In the genomic region with DNA sequence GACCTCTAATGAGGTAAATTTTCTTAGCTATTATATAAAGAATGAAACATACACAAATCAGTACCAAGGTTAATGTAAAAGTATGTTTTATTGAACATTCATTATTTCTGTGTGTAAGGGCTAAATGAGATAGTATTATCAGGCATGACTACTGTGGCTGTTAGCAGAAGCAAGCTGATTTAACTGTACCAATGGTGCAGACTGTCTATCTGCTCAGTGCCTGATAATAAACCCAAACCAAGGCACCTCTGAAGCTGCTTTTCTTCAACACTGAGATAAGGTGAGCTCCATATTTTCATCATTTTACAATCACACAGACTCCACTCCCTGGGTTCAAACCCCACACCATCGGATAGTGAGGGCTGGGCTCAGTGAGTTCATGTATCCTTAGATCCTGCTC, we compare ENCODE assay signal across 27 mouse cellular contexts. TPM values are rescaled to one million over a fixed set of nuclear protein-coding genes. Genes with fewer than 3 reads are reported as not detected.
"Had no signal": no experiment of that assay in that cellular context is flagged by ENCODE, and none has a peak within 500 bp of the region (broad histone marks: within the 10 kb centered on the region; RNA-seq: fewer than 3 reads in every experiment).

No protein-coding gene starts in this region.

- H3K9me3 ChIP-seq: intestine, embryonic 15.5 days; kidney, embryonic 15.5 days; lung, embryonic 15.5 days; midbrain, embryonic 10.5 days; stomach, embryonic 15.5 days had no signal

- H3K36me3 ChIP-seq: intestine, embryonic 15.5 days; kidney, embryonic 15.5 days; lung, embryonic 15.5 days; midbrain, embryonic 10.5 days; midbrain, embryonic 13.5 days; neural tube, embryonic 13.5 days; stomach, embryonic 15.5 days had no signal

- H3K4me2 ChIP-seq: intestine, embryonic 15.5 days; kidney, embryonic 15.5 days; lung, embryonic 15.5 days; midbrain, embryonic 13.5 days; neural tube, embryonic 13.5 days; stomach, embryonic 15.5 days had no signal

- DNase-seq: kidney, adult 11 months; kidney, adult 8-10 months; kidney, postnatal 10 days; kidney, postnatal 4 days; lung, adult 18-20 months; lung, postnatal 14 days; lung, postnatal 4 days; retina, postnatal 1 day; right cerebral cortex, postnatal 25 days; spleen, adult 18-20 months; thymus, adult 2 months; thymus, postnatal 14 days; thymus, postnatal 4 days had no signal

- ATAC-seq: intestine, embryonic 15.5 days; midbrain, embryonic 13.5 days; midbrain, embryonic 16.5 days had no signal

- H3K4me3 ChIP-seq: intestine, embryonic 15.5 days; kidney, embryonic 15.5 days; left cerebral cortex, adult 2 months; lung, embryonic 15.5 days; midbrain, embryonic 10.5 days; midbrain, embryonic 13.5 days; myocyte; neural tube, embryonic 13.5 days; stomach, embryonic 15.5 days had no signal

- H3K9ac ChIP-seq: intestine, embryonic 15.5 days; kidney, embryonic 15.5 days; lung, embryonic 15.5 days; midbrain, embryonic 13.5 days; neural tube, embryonic 13.5 days; stomach, embryonic 15.5 days had no signal

- H3K27ac ChIP-seq: intestine, embryonic 15.5 days; kidney, embryonic 15.5 days; left cerebral cortex, adult 2 months; lung, embryonic 15.5 days; midbrain, embryonic 10.5 days; midbrain, embryonic 13.5 days; neural tube, embryonic 13.5 days; stomach, embryonic 15.5 days had no signal

- H3K27me3 ChIP-seq: intestine, embryonic 15.5 days; lung, embryonic 15.5 days; midbrain, embryonic 13.5 days; neural tube, embryonic 13.5 days; stomach, embryonic 15.5 days had no signal

- H3K4me1 ChIP-seq: intestine, embryonic 15.5 days; kidney, embryonic 15.5 days; lung, embryonic 15.5 days; midbrain, embryonic 10.5 days; midbrain, embryonic 13.5 days; neural tube, embryonic 13.5 days; stomach, embryonic 15.5 days had no signal

RNA-seq across cellular contexts. Expression of gene C7, which starts 33.8 kb away (rescaled TPM):
- total RNA-seq: megakaryocyte, adult 5-6 weeks; monocyte, adult 5-6 weeks; neutrophil, adult 5-6 weeks had no signal
- polyA plus RNA-seq: limb, embryonic 11.5 days; midbrain, embryonic 10.5 days; midbrain, embryonic 13.5 days; myocyte; neural tube, embryonic 13.5 days; stomach, embryonic 15.5 days had no signal
